Comparison of ENCODE assay signal across 13 mouse cellular contexts in genomic region chr12:25024862-25025545, GRCm38 (mm10). TPM values are rescaled to one million over a fixed set of nuclear protein-coding genes. Genes with fewer than 3 reads are reported as not detected.
A peak's percentile ranks its signal among the peaks of the same experiment; 100 is the strongest.
DNase-seq lines count a peak whose midpoint lies in the region; ATAC-seq and TF ChIP-seq lines count a peak whose summit lies in the region.
"Had no signal": no experiment of that assay in that cellular context is flagged by ENCODE, and none has a peak within 500 bp of the region (broad histone marks: within the 10 kb centered on the region; RNA-seq: fewer than 3 reads in every experiment).

No protein-coding gene starts in this region.

- peak; percentile 38; the same call in 1 of the 2 replicates for TF ChIP-seq CTCF in liver, embryonic 14.5 days (IDR thresholded peaks at IDR 0.05; ENCODE audit: low read depth)

- no peak overlapping the region for H3K9ac ChIP-seq in forebrain, embryonic 11.5 days (ENCODE audit: low read length)
- H3K9ac ChIP-seq in forebrain, embryonic 15.5 days (replicated peaks): no peak overlapping the region
- H3K9ac ChIP-seq in liver, embryonic 12.5 days: no peak overlapping the region
- H3K9ac ChIP-seq in liver, embryonic 14.5 days (replicated peaks): no peak overlapping the region
- H3K9ac ChIP-seq: heart, embryonic 12.5 days; limb, embryonic 15.5 days had no signal

- H3K4me2 ChIP-seq in forebrain, embryonic 11.5 days (ENCODE audit: low read depth, low read length, severe bottlenecking): no peak overlapping the region
- H3K4me2 ChIP-seq in forebrain, embryonic 15.5 days (replicated peaks): no peak overlapping the region
- H3K4me2 ChIP-seq in liver, embryonic 12.5 days: no peak overlapping the region
- no peak overlapping the region for H3K4me2 ChIP-seq in liver, embryonic 14.5 days (ENCODE audit: low read depth)
- H3K4me2 ChIP-seq: heart, embryonic 12.5 days; limb, embryonic 15.5 days had no signal

- 68% methylated on average over 9 of the region's 9 CpGs for WGBS in forebrain, embryonic 11.5 days
- WGBS in forebrain, embryonic 15.5 days: 66% methylated on average over 9 of the region's 9 CpGs
- 62% methylated on average over 9 of the region's 9 CpGs for WGBS in liver, embryonic 12.5 days (ENCODE audit: insufficient replicate concordance)
- 63% methylated on average over 9 of the region's 9 CpGs for WGBS in liver, embryonic 14.5 days (ENCODE audit: insufficient replicate concordance)

- no peaks in the 10 kb centered on the region for H3K4me1 ChIP-seq in forebrain, embryonic 11.5 days (replicated peaks; ENCODE audit: control insufficient read depth, insufficient read depth, low read length)
- peaks cover 7% of the 10 kb centered on the region; the same call in 1 of the 2 replicates for H3K4me1 ChIP-seq in forebrain, embryonic 15.5 days
- H3K4me1 ChIP-seq in liver, embryonic 12.5 days: no peaks in the 10 kb centered on the region
- H3K4me1 ChIP-seq in liver, embryonic 14.5 days (replicated peaks; ENCODE audit: control insufficient read depth in 2 of 2, insufficient read depth in 2 of 2, low read length in 1 of 2): no peaks in the 10 kb centered on the region
- H3K4me1 ChIP-seq: limb, embryonic 15.5 days had no signal

- no peaks in the 10 kb centered on the region for H3K36me3 ChIP-seq in forebrain, embryonic 11.5 days (ENCODE audit: control insufficient read depth, insufficient read depth, low read length)
- peaks cover 28% of the 10 kb centered on the region for H3K36me3 ChIP-seq in forebrain, embryonic 15.5 days
- peaks cover 46% of the 10 kb centered on the region for H3K36me3 ChIP-seq in liver, embryonic 12.5 days
- H3K36me3 ChIP-seq in liver, embryonic 14.5 days (replicated peaks; ENCODE audit: control insufficient read depth, insufficient read depth, low read depth): peaks cover 6% of the 10 kb centered on the region

- peak; percentile 54 for DNase-seq in forebrain, embryonic 11.5 days (ENCODE audit: low spot score)
- peak; percentile 14 for DNase-seq in liver
- DNase-seq in ES-CJ7 (ENCODE audit: low read depth, low spot score): peak; percentile 15
- DNase-seq in liver, embryonic 14.5 days (ENCODE audit: low read depth in 3 of 3, low spot score in 3 of 3): no peak
- DNase-seq in spleen, postnatal 14 days (ENCODE audit: low spot score in 2 of 2): no peak
- DNase-seq in layer of hippocampus, adult 11-12 months (ENCODE audit: low spot score): no peak
- DNase-seq: adrenal gland, postnatal 25 days had no signal

- H3K4me3 ChIP-seq in forebrain, embryonic 11.5 days (ENCODE audit: low read depth, low read length): no peak overlapping the region
- H3K4me3 ChIP-seq in forebrain, embryonic 15.5 days: no peak overlapping the region
- no peak overlapping the region for H3K4me3 ChIP-seq in liver, embryonic 12.5 days
- H3K4me3 ChIP-seq in liver, embryonic 14.5 days (ENCODE audit: insufficient read depth in 1 of 2, low read depth in 2 of 2, low read length in 2 of 2): no peak overlapping the region
- H3K4me3 ChIP-seq: heart, embryonic 12.5 days; limb, embryonic 15.5 days; myocyte had no signal

- H3K27me3 ChIP-seq in forebrain, embryonic 11.5 days (ENCODE audit: control insufficient read depth, insufficient read depth, low read length): no peaks in the 10 kb centered on the region
- no peaks in the 10 kb centered on the region for H3K27me3 ChIP-seq in forebrain, embryonic 15.5 days
- no peaks in the 10 kb centered on the region for H3K27me3 ChIP-seq in liver, embryonic 12.5 days (replicated peaks)
- H3K27me3 ChIP-seq in liver, embryonic 14.5 days (ENCODE audit: control insufficient read depth, insufficient read depth, low read length): no peaks in the 10 kb centered on the region
- H3K27me3 ChIP-seq: heart, embryonic 12.5 days; limb, embryonic 15.5 days had no signal

- no peak for ATAC-seq in forebrain, embryonic 11.5 days (replicated peaks; ENCODE audit: low FRiP score)
- ATAC-seq in forebrain, embryonic 15.5 days (replicated peaks): no peak
- no peak for ATAC-seq in liver, embryonic 12.5 days
- ATAC-seq in liver, embryonic 14.5 days (ENCODE audit: insufficient read depth): no peak
- ATAC-seq: forebrain, embryonic 16.5 days had no signal

- no peak for TF ChIP-seq EP300 in liver, embryonic 14.5 days (IDR thresholded peaks at IDR 0.05; ENCODE audit: low read depth)

- H3K9me3 ChIP-seq in forebrain, embryonic 11.5 days (ENCODE audit: control insufficient read depth, low read length): no peaks in the 10 kb centered on the region
- no peaks in the 10 kb centered on the region for H3K9me3 ChIP-seq in forebrain, embryonic 15.5 days
- no peaks in the 10 kb centered on the region for H3K9me3 ChIP-seq in liver, embryonic 12.5 days (replicated peaks)
- H3K9me3 ChIP-seq in liver, embryonic 14.5 days (ENCODE audit: control insufficient read depth, low read length): no peaks in the 10 kb centered on the region
- H3K9me3 ChIP-seq: heart, embryonic 12.5 days; limb, embryonic 15.5 days had no signal

- H3K27ac ChIP-seq in forebrain, embryonic 11.5 days (ENCODE audit: low read depth, low read length): no peak overlapping the region
- H3K27ac ChIP-seq in forebrain, embryonic 15.5 days (replicated peaks): no peak overlapping the region
- no peak overlapping the region for H3K27ac ChIP-seq in liver, embryonic 12.5 days
- no peak overlapping the region for H3K27ac ChIP-seq in liver, embryonic 14.5 days
- H3K27ac ChIP-seq: limb, embryonic 15.5 days had no signal

RNA-seq across cellular contexts. Expression of gene Kidins220, which starts 50.3 kb away (rescaled TPM):
- polyA plus RNA-seq in forebrain, embryonic 11.5 days (2014; fragmentation: Nextera tagmentation; extraction: Ambion mirVana): 45.4 and 47.2 TPM in 2 replicates
- polyA plus RNA-seq in forebrain, embryonic 15.5 days (2015; fragmentation: Nextera tagmentation; extraction: Ambion mirVana): 141 and 143 TPM in 2 replicates
- polyA plus RNA-seq in liver, embryonic 12.5 days (2016; fragmentation: Nextera tagmentation; extraction: Ambion mirVana): 12.2 and 13.6 TPM in 2 replicates
- polyA plus RNA-seq in liver, embryonic 14.5 days (2012; rRNA removed): 7.1 and 9.4 TPM in 2 replicates
- polyA plus RNA-seq in liver, embryonic 14.5 days (2014; fragmentation: Nextera tagmentation; extraction: Ambion mirVana): 7.9 and 9.4 TPM in 2 replicates

Comparison
In these comparisons a context has a peak if more than half of its experiments do, and no peak if none do; other contexts are left out.
1. DNase-seq: peak in forebrain, embryonic 11.5 days (single experiment), liver (single experiment) and ES-CJ7 (single experiment); none in liver, embryonic 14.5 days (0 of 3), spleen, postnatal 14 days (0 of 2) and layer of hippocampus, adult 11-12 months (single experiment).